Mouse (Mus musculus): ENCODE results near the gene Igfbp3.
A peak's percentile ranks its signal among the peaks of the same experiment; 100 is the strongest.

Igfbp3 gene

DNA sequence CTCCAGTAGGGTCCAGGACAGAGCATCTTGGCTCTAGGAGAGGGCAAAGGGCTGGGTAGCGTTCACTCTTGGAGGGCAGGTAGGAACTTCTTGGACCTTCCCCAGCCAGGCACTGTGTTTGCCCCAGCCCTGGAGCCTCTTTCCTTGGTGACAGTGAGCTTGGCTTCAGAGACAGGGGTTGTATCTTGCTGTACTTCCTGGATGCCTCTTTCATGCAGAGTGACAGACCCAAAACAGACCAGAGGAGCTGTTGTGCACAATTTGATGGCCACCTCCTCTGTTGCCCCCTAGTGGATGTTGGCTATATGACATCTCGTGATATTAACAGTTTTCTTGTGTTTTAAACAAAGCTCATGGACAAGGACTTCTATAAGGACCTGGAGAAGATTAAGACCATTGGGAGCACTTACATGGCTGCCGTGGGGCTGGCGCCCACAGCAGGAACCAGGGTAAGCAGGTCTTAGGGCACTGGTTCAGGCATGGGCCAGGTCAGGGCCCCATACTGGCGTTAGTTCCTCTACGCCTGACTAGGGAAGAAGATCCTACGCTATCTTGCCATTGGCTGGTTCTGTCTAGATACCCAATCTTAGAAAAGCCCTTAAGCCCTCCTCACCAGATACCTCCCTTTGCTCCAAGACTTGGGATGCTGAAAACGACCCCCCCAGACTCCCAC, 52.1 kb downstream of the Igfbp3 start:
- DNase-seq (ENCODE audit: low read depth): peak; percentile 62

DNA sequence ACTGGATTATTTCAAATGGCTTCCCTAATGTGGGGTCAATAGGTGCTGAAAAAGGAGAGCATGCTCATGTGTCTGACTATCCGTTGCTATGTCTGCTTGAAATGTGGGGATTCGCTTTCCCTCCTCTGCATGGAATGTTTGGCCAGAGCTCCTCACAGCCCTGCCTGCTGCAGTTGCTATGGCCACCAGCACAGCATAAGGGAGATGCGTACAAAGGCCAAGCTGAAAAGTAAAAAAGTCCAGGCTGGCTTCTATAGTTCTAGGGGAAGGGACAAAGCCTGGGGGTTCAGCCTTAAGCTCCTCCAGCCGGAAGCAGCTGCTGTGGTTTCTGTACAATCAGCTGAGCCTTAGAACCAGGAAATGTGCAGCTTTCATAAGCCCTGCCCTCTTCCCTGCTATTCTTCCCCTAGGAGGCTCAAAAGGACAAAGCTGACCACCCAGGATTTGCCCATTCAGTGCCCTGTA, 53.1 kb downstream of the Igfbp3 start:
- DNase-seq (ENCODE audit: low read depth): peak; percentile 6

DNA sequence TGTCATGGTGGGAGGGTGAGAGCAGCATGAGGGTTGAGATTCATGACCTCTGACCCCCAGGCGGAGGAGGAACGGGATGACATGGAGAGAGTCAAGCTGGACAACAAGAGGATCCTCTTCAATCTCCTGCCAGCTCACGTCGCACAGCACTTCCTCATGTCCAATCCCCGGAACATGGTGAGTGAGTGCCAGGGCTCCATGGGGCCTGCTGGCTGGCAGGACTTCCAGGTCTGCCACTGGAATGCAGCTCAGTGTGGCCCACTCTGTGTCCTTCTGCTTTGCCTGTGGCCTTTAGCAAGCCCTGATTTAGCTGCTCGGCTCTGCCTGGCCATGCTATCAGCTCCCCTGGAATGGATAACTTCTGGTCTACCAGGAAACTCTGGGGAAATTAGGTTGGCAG, 53.6 kb downstream of the Igfbp3 start:
- no peak for DNase-seq (ENCODE audit: low read depth)

DNA sequence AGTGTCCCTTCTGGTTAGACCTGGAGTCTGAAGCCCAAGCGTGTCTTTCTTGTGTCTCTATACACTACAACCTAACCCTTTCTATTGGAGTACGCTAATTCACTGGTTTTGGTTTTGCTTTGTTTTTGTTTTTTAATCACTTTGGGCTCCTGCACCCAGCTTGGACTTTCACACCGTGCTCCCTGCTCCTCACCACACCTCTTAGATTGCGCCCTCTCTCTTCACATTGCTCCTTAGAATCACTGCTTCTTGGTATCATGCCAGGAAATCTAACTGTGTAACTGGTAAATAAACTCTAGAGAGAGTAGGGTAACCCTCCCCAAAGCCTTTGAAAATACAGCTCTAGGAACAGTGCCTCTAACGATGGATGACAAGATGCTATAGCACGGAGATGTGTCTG, 55.5 kb downstream of the Igfbp3 start:
- DNase-seq (ENCODE audit: low read depth): no peak

DNA sequence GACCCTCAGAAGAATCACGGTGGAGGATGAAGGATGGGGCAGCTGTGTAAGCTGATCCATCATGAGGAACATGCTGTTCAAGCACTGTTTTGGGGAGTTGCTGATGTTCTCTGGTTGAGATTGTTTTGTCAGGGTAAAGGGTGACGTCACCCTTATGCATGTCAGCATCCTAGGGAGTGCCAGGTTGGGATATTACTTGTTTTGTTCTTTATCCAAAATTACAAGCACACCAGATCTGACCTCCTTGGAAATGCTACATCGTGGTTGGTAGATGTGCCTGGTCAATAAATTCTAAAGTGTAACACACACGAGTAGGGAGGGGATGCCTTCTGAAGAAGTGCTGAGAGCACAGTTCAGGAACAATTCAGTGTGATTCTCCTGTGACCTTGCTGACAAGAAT, 57.3 kb downstream of the Igfbp3 start:
- DNase-seq (ENCODE audit: low read depth): no peak

All from induced T-regulatory cell, adult 2 months (primary cell).